Mouse (Mus musculus) neural tube, embryonic 11.5 days (tissue): ENCODE measurements around the gene Gapvd1. TPM values are rescaled to one million over a fixed set of nuclear protein-coding genes. Genes with fewer than 3 reads are reported as not detected.

ENCODE experiments used
- ATAC-seq: fragments of 200-750 bp; cut with Nextera tagmentation; 2 replicates; pipeline ENCODE4 v1.8.0; 2017; ENCODE audit warnings: moderate number of reproducible peaks, mild to moderate bottlenecking, moderate TSS enrichment, moderate library complexity; ENCODE audit not compliant: insufficient read depth, low FRiP score, low TSS enrichment
- DNase-seq: peaks from one replicate; pipeline ENCODE4 v3.0.0-alpha.2; 2015; ENCODE audit warnings: low spot score
- H3K27ac ChIP-seq: fragments of 300-500 bp; sonication (generic); 2 replicates; pipeline ENCODE4 v1.5.1; 2014; ENCODE audit warnings: low read depth, mild to moderate bottlenecking, low read length
- H3K27me3 ChIP-seq: fragments of 300-500 bp; sonication (generic); 2 replicates; pipeline ENCODE4 v1.6.1; 2014; ENCODE audit warnings: mild to moderate bottlenecking, low read length, mixed read lengths; ENCODE audit not compliant: control insufficient read depth, insufficient read depth
- H3K36me3 ChIP-seq: fragments of 300-500 bp; sonication (generic); 2 replicates; pipeline ENCODE4 v1.6.1; 2014; ENCODE audit warnings: mild to moderate bottlenecking, low read length, moderate library complexity, mixed read lengths; ENCODE audit not compliant: control insufficient read depth, insufficient read depth
- H3K4me1 ChIP-seq: fragments of 300-500 bp; sonication (generic); 2 replicates; pipeline ENCODE4 v1.6.1; 2014; ENCODE audit warnings: low read length, mixed read lengths; ENCODE audit not compliant: control insufficient read depth, insufficient read depth
- H3K4me2 ChIP-seq: fragments of 300-500 bp; sonication (generic); 2 replicates; pipeline ENCODE4 v1.6.1; 2014; ENCODE audit warnings: low read depth, mild to moderate bottlenecking, moderate library complexity
- H3K4me3 ChIP-seq: fragments of 300-500 bp; sonication (generic); 2 replicates; pipeline ENCODE4 v1.5.1; 2014; ENCODE audit warnings: low read depth, low read length
- H3K9ac ChIP-seq: fragments of 300-500 bp; sonication (generic); 2 replicates; pipeline ENCODE4 v1.6.1; 2014; ENCODE audit warnings: mild to moderate bottlenecking, low read length
- H3K9me3 ChIP-seq: fragments of 300-500 bp; sonication (generic); 2 replicates; pipeline ENCODE4 v1.6.1; 2016; ENCODE audit warnings: low read length; ENCODE audit not compliant: control insufficient read depth
- WGBS: fragments of 180-500 bp; shearing (Covaris S2); extraction: QIAGEN DNeasy Blood & Tissue Kit; methylation state at CpG from one replicate; pipeline ENCODE4 v1.1.7; 2014; 5-methylcytosine and 5-hydroxymethylcytosine counted together
- polyA plus RNA-seq: library from polyadenylated mRNA; unstranded; fragments of >200 nt; fragmentation: Nextera tagmentation; extraction: Ambion mirVana; gene quantifications from 2 replicates; pipeline ENCODE4 v1.2.1, GENCODE M21; 2014

Gene Gapvd1
- polyA plus RNA-seq, 1 experiment from 2014 or later, result 125 TPM

- whole genome bisulfite sequencing, result 100% methylated on average over 1 of the region's 1 CpGs
- Histone ChIP-seq H3K4me3 (no peak overlapping the region), H3K27ac (no peak overlapping the region), H3K27me3 (no peaks in the 10 kb centered on the region), H3K9ac (no peak overlapping the region), H3K9me3 (no peaks in the 10 kb centered on the region), H3K4me2 (no peak overlapping the region), H3K36me3 (peaks cover 14% of the 10 kb centered on the region), H3K4me1 (no peaks in the 10 kb centered on the region)
- ATAC-seq, result no peak
- DNase-seq, result no peak
Observed at GRCm38 (mm10) chr2:34708675-34709074, 46.4 kb downstream of the Gapvd1 start.

- no peaks in the 10 kb centered on the region for H3K27me3 ChIP-seq
- H3K4me3 ChIP-seq, result no peak overlapping the region
- H3K27ac ChIP-seq, result no peak overlapping the region
- no peaks in the 10 kb centered on the region for H3K4me1 ChIP-seq
- no peak overlapping the region for H3K9ac ChIP-seq
- H3K9me3 ChIP-seq, result no peaks in the 10 kb centered on the region
- H3K4me2 ChIP-seq, result no peak overlapping the region
- DNase-seq, result no peak
- no peak for ATAC-seq
- peaks cover 18% of the 10 kb centered on the region for H3K36me3 ChIP-seq
Observed at GRCm38 (mm10) chr2:34696592-34696991, 58.4 kb downstream of the Gapvd1 start.

- 96% methylated on average over 10 of the region's 10 CpGs for WGBS
- ATAC-seq, result no peak
- H3K27ac ChIP-seq, result no peak overlapping the region
- no peak overlapping the region for H3K9ac ChIP-seq
- no peak overlapping the region for H3K4me3 ChIP-seq
- no peak overlapping the region for H3K4me2 ChIP-seq
- H3K36me3 ChIP-seq, result peaks cover 14% of the 10 kb centered on the region
- DNase-seq, result no peak
- H3K4me1 ChIP-seq, result no peaks in the 10 kb centered on the region
- no peaks in the 10 kb centered on the region for H3K27me3 ChIP-seq
- no peaks in the 10 kb centered on the region for H3K9me3 ChIP-seq
Observed at GRCm38 (mm10) chr2:34692861-34693260, 62.2 kb downstream of the Gapvd1 start.

DNA sequence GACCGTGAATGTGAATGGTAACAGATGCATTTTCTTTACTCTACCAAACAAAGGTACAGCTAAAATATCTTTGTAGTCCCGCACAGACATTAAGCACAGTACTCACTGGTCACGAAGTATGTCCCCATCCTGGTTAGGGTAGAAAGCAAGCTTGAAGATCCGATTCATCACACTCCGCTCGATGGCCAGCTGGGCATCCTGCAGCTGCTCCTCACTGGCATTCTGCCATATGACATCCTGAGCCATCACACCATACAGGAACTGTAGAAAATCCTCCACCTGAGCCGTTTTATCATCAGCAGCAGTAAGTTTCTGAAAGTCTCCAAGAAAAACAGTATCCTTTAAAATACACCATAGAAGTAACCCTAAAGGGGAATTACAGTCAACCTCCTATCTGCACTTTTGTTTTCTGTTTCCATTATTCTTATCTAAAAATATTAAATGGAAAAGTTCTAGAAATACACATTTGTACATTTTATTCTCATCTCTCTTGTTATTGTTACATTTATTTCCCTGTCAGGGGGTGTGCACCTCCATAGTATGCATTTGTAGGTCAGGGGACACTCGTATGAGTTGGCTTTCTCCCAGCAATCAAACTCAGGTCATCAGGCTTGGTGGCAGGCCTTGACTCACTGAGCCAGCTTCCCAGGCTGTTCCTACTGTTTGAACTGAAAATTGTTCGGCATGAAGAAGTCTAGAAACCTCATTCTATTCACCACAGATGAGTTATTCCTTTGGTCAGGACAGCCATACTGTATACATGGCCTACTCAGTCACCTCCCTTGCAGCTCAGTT is 70.8 kb downstream of the Gapvd1 start:
- Histone ChIP-seq H3K4me2 (no peak overlapping the region), H3K27me3 (no peaks in the 10 kb centered on the region), H3K9me3 (no peaks in the 10 kb centered on the region), H3K4me1 (no peaks in the 10 kb centered on the region), H3K9ac (no peak overlapping the region), H3K27ac (no peak overlapping the region), H3K36me3 (peaks cover 16% of the 10 kb centered on the region), H3K4me3 (no peak overlapping the region)
- 94% methylated on average over 9 of the region's 9 CpGs for WGBS
- no peak for DNase-seq
- no peak for ATAC-seq

- Histone ChIP-seq H3K9ac (no peak overlapping the region), H3K4me2 (no peak overlapping the region), H3K4me3 (no peak overlapping the region), H3K27me3 (no peaks in the 10 kb centered on the region), H3K4me1 (no peaks in the 10 kb centered on the region), H3K9me3 (no peaks in the 10 kb centered on the region), H3K36me3 (peaks cover 12% of the 10 kb centered on the region), H3K27ac (no peak overlapping the region)
- DNase-seq, result no peak
- no peak for ATAC-seq
- 95% methylated on average over 4 of the region's 4 CpGs for WGBS
Observed at GRCm38 (mm10) chr2:34677976-34678375, 77.1 kb downstream of the Gapvd1 start.

- H3K27ac ChIP-seq, result no peak overlapping the region
- no peaks in the 10 kb centered on the region for H3K27me3 ChIP-seq
- WGBS, result 94% methylated on average over 8 of the region's 8 CpGs
- no peak overlapping the region for H3K9ac ChIP-seq
- no peaks in the 10 kb centered on the region for H3K9me3 ChIP-seq
- H3K36me3 ChIP-seq, result peaks cover 9% of the 10 kb centered on the region
- DNase-seq (no peak), ATAC-seq (no peak)
- no peak overlapping the region for H3K4me3 ChIP-seq
- no peaks in the 10 kb centered on the region for H3K4me1 ChIP-seq
- no peak overlapping the region for H3K4me2 ChIP-seq
Observed at GRCm38 (mm10) chr2:34677061-34677460, 78.0 kb downstream of the Gapvd1 start.

- Histone ChIP-seq H3K9me3 (no peaks in the 10 kb centered on the region), H3K4me3 (no peak overlapping the region), H3K4me2 (no peak overlapping the region), H3K4me1 (0 out of 2 replicates have a peak, but pooled peaks cover 2% of the 10 kb centered on the region), H3K27ac (no peak overlapping the region), H3K27me3 (no peaks in the 10 kb centered on the region), H3K36me3 (peaks cover 7% of the 10 kb centered on the region), H3K9ac (no peak overlapping the region)
- 89% methylated on average over 11 of the region's 11 CpGs for WGBS
- no peak for DNase-seq
- ATAC-seq, result no peak
Observed at GRCm38 (mm10) chr2:34673846-34674245, 81.2 kb downstream of the Gapvd1 start.

DNA sequence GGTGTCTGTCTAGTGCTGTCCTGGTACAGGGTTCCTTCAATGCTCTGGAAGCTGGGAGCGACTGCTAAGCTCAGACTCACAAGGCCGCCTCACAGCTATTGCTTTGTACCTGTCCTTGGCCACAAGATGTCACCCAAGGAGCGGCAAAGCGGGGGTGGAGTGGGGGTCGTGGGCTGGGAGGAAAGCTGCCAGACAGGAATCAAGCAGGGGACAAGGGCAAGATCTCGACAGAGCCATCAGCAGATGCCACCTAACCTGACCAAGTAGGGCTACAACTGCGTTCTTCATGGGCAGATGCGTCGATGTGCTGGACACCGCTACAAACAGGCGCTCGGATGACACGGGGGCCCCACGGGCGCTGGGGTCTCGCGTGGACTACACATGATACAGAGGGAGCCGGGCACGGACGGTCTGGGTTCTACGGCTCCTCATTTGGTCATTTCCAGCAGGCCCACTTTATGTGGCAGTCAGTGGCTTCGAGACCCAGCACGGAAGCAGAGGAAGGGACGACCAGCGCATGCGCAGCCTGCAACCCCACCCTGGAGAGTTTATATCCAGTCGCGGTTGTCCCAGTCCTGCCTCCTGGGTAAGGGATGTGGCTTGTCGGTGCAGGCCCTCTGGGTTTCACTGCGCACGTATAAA is 83.5 kb downstream of the Gapvd1 start:
- Histone ChIP-seq H3K27ac (peak overlapping the region; percentile 39; the same call in 1 of the 2 replicates), H3K9ac (peak overlapping the region; percentile 72)
- 33% methylated on average over 31 of the region's 31 CpGs for WGBS

GRCm38 (mm10) chr2:34670470-34670869 is 84.6 kb downstream of the Gapvd1 start:
- ATAC-seq, result no peak
- Histone ChIP-seq H3K9ac (no peak overlapping the region), H3K27ac (no peak overlapping the region), H3K4me1 (0 out of 2 replicates have a peak, but pooled peaks cover 9% of the 10 kb centered on the region), H3K4me3 (no peak overlapping the region), H3K27me3 (no peaks in the 10 kb centered on the region), H3K4me2 (no peak overlapping the region), H3K9me3 (no peaks in the 10 kb centered on the region), H3K36me3 (no peaks in the 10 kb centered on the region)
- no peak for DNase-seq
- 79% methylated on average over 6 of the region's 6 CpGs for WGBS

More for the DNA sequence above, 83.5 kb downstream of the Gapvd1 start:
- H3K4me1 ChIP-seq, result 0 out of 2 replicates have a peak, but pooled peaks cover 9% of the 10 kb centered on the region
- no peak; the same call in 1 of the 2 replicates for ATAC-seq
- H3K9me3 ChIP-seq, result no peaks in the 10 kb centered on the region
- H3K4me3 ChIP-seq, result peak overlapping the region; percentile 38
- DNase-seq, result peak; percentile 76
- H3K4me2 ChIP-seq, result peak overlapping the region; percentile 76
- 0 out of 2 replicates have a peak, but pooled peaks cover 2% of the 10 kb centered on the region for H3K36me3 ChIP-seq
- no peaks in the 10 kb centered on the region for H3K27me3 ChIP-seq
